ENCODE assay signal across 20 mouse cellular contexts in genomic region chr9:114016402-114016801, GRCm38 (mm10). TPM values are rescaled to one million over a fixed set of nuclear protein-coding genes. Genes with fewer than 3 reads are reported as not detected.
DNase-seq lines count a peak whose midpoint lies in the region; ATAC-seq and TF ChIP-seq lines count a peak whose summit lies in the region.
"Had no signal": no experiment of that assay in that cellular context is flagged by ENCODE, and none has a peak within 500 bp of the region (broad histone marks: within the 10 kb centered on the region; RNA-seq: fewer than 3 reads in every experiment).

No protein-coding gene starts in this region.

- H3ac ChIP-seq in C2C12 (ENCODE audit: control insufficient read depth, insufficient read length, low read depth), result peak overlapping the region; percentile 0

- no peak overlapping the region for H3K27ac ChIP-seq in layer of hippocampus, adult 2 months
- no peak overlapping the region for H3K27ac ChIP-seq in forebrain, embryonic 10.5 days
- H3K27ac ChIP-seq: embryonic facial prominence, embryonic 13.5 days; gastrocnemius, adult 2 months; heart, adult 2 months; hindbrain, embryonic 13.5 days; kidney, postnatal 0 days; neural tube, embryonic 13.5 days had no signal

- H3K79me3 ChIP-seq in C2C12 (ENCODE audit: low read depth), result peaks cover 15% of the 10 kb centered on the region

- no peaks in the 10 kb centered on the region; the same call in 1 of the 2 replicates for H3K9me3 ChIP-seq in forebrain, embryonic 10.5 days
- H3K9me3 ChIP-seq: embryonic facial prominence, embryonic 13.5 days; hindbrain, embryonic 13.5 days; neural tube, embryonic 13.5 days had no signal

- H3K36me3 ChIP-seq in C2C12 (ENCODE audit: control insufficient read depth, insufficient read depth), result peaks cover 8% of the 10 kb centered on the region
- peaks cover 10% of the 10 kb centered on the region for H3K36me3 ChIP-seq in forebrain, embryonic 10.5 days (replicated peaks)
- H3K36me3 ChIP-seq: embryonic facial prominence, embryonic 13.5 days had no signal

- H3K79me2 ChIP-seq in C2C12 (ENCODE audit: control insufficient read depth, insufficient read depth), result peaks cover 45% of the 10 kb centered on the region

- H3K4me1 ChIP-seq in forebrain, embryonic 10.5 days, result no peaks in the 10 kb centered on the region
- H3K4me1 ChIP-seq: embryonic facial prominence, embryonic 13.5 days; hindbrain, embryonic 13.5 days; neural tube, embryonic 13.5 days had no signal

- peak; percentile 63 for DNase-seq in MEL-GATA-1-ER (ENCODE audit: extremely low read depth, low read depth)
- peak; percentile 80 for DNase-seq in fibroblast of lung, adult 2 months (ENCODE audit: low read depth)
- DNase-seq in layer of hippocampus, adult 2 months (ENCODE audit: low spot score in 2 of 2), result no peak
- DNase-seq in adrenal gland, postnatal 36 days, result no peak
- DNase-seq in forebrain, embryonic 10.5 days (ENCODE audit: extremely low spot score, low spot score), result no peak
- DNase-seq in kidney, postnatal 36 days, result no peak
- DNase-seq: cerebellum, adult 11 months; cerebellum, postnatal 36 days; gastrocnemius, adult 2 months; heart, adult 2 months had no signal

- TF ChIP-seq CTCF in C2C12 (IDR thresholded peaks at IDR 0.05; ENCODE audit: control insufficient read depth, insufficient read depth, insufficient read length), result no peak
- TF ChIP-seq CTCF in layer of hippocampus, adult 2 months (conservative IDR thresholded peaks at IDR 0.05), result no peak

- 92% methylated on average over 4 of the region's 4 CpGs for WGBS in forebrain, embryonic 10.5 days

- ATAC-seq in megakaryocyte progenitor cell, adult 5-6 weeks (replicated peaks; ENCODE audit: poor library complexity), result peak; percentile 78
- ATAC-seq: forebrain, embryonic 14.5 days; intestine, embryonic 16.5 days; midbrain, embryonic 16.5 days had no signal

- H3K27me3 ChIP-seq in C2C12 (ENCODE audit: control insufficient read depth, insufficient read depth, insufficient read length), result no peaks in the 10 kb centered on the region
- H3K27me3 ChIP-seq in forebrain, embryonic 10.5 days (ENCODE audit: poor library complexity, severe bottlenecking), result no peaks in the 10 kb centered on the region
- H3K27me3 ChIP-seq: embryonic facial prominence, embryonic 13.5 days; hindbrain, embryonic 13.5 days; neural tube, embryonic 13.5 days had no signal

- no peak overlapping the region for H3K4me3 ChIP-seq in C2C12 (ENCODE audit: insufficient read depth, poor library complexity, severe bottlenecking)
- H3K4me3 ChIP-seq in layer of hippocampus, adult 2 months, result no peak overlapping the region
- no peak overlapping the region for H3K4me3 ChIP-seq in forebrain, embryonic 10.5 days
- H3K4me3 ChIP-seq: embryonic facial prominence, embryonic 13.5 days; gastrocnemius, adult 2 months; heart, adult 2 months; hindbrain, embryonic 13.5 days; neural tube, embryonic 13.5 days had no signal

TF ChIP-seq in C2C12, 6 proteins besides CTCF, POLR2A, EP300 and RAD21:
- TF ChIP-seq FOSL1 (IDR thresholded peaks at IDR 0.05; ENCODE audit: insufficient read depth, low read length, poor library complexity, severe bottlenecking) (peak; percentile 15), MAX (IDR thresholded peaks at IDR 0.05) (no peak)

RNA-seq across cellular contexts. Expression of gene Fbxl2, which starts 29.6 kb away (rescaled TPM):
- polyA plus RNA-seq in C2C12 (2012; fragmentation: generic; extraction: Trizol), result 9.7 TPM
- total RNA-seq in megakaryocyte progenitor cell, adult 5-6 weeks (2015), result 0.67 and 1.9 TPM in 2 replicates
- 1.0 and 2.0 TPM in 2 replicates for total RNA-seq in megakaryocyte progenitor cell, adult 5-6 weeks (2017)
- total RNA-seq in layer of hippocampus, adult 2 months (2021), result 10 to 100 TPM; 33.8 to 34.9 TPM
- 1 to 10 TPM in 1 of 2 experiments, under 1 TPM in 1; 0.63 to 1.4 TPM for total RNA-seq in adrenal gland, postnatal 36 days (2021)
- polyA plus RNA-seq in forebrain, embryonic 10.5 days (2016; fragmentation: Nextera tagmentation; extraction: Ambion mirVana), result 5.9 and 6.5 TPM in 2 replicates
- total RNA-seq: liver, adult 2 months had no signal

RNA-seq across cellular contexts. Expression of gene Susd5, which starts 40.5 kb away (rescaled TPM):
- 0.50 TPM for polyA plus RNA-seq in C2C12 (2012; fragmentation: generic; extraction: Trizol)
- not detected in 2 replicates for total RNA-seq in megakaryocyte progenitor cell, adult 5-6 weeks (2015)
- not detected in 2 replicates for total RNA-seq in megakaryocyte progenitor cell, adult 5-6 weeks (2017)
- total RNA-seq in layer of hippocampus, adult 2 months (2021), result 1 to 10 TPM; 3.0 to 3.3 TPM
- under 1 TPM; 0.20 to 0.26 TPM for total RNA-seq in adrenal gland, postnatal 36 days (2021)
- polyA plus RNA-seq in forebrain, embryonic 10.5 days (2016; fragmentation: Nextera tagmentation; extraction: Ambion mirVana), result 0.17 and 0.22 TPM in 2 replicates
- total RNA-seq: liver, adult 2 months had no signal
- polyA plus RNA-seq: liver, adult 2 months had no signal

Comparison
In these comparisons a context has a peak if more than half of its experiments do, and no peak if none do; other contexts are left out.
1. DNase-seq: peak in MEL-GATA-1-ER (single experiment) and fibroblast of lung, adult 2 months (single experiment); none in layer of hippocampus, adult 2 months (0 of 2), adrenal gland, postnatal 36 days (0 of 2), forebrain, embryonic 10.5 days (single experiment) and kidney, postnatal 36 days (0 of 2).
2. RNA of gene Fbxl2, which starts 29.6 kb away (total RNA-seq): 33.8 to 34.9 TPM in layer of hippocampus, adult 2 months; 0.67 to 2.0 TPM in megakaryocyte progenitor cell, adult 5-6 weeks and 0.63 to 1.4 TPM in adrenal gland, postnatal 36 days; every median in the first group is over 10 times any median in the second.